Mouse (Mus musculus) kidney, postnatal 0 days (tissue): ENCODE results near the gene Arhgap19. TPM values are rescaled to one million over a fixed set of nuclear protein-coding genes. Genes with fewer than 3 reads are reported as not detected.

Experiments used
- ATAC-seq: fragments of 200-750 bp; cut with Nextera tagmentation; replicated peaks from 2 replicates; pipeline ENCODE4 v1.8.0; 2017; ENCODE audit warnings: low read depth, moderate number of reproducible peaks, moderate TSS enrichment, moderate library complexity; ENCODE audit not compliant: low FRiP score
- DNase-seq: peaks from one replicate; pipeline ENCODE4 v3.0.0-alpha.2; 2016; ENCODE audit warnings: low spot score
- H3K27ac ChIP-seq: fragments of 300-500 bp; sonication (generic); 2 replicates; pipeline ENCODE4 v1.5.1; 2014; ENCODE audit warnings: mild to moderate bottlenecking
- H3K27me3 ChIP-seq: fragments of 300-500 bp; sonication (generic); 2 replicates; pipeline ENCODE4 v1.6.1; 2014; ENCODE audit warnings: low read length, mixed read lengths; ENCODE audit not compliant: insufficient read depth
- H3K36me3 ChIP-seq: fragments of 300-500 bp; sonication (generic); 2 replicates; pipeline ENCODE4 v1.6.1; 2014; ENCODE audit warnings: low read length, mixed read lengths; ENCODE audit not compliant: insufficient read depth
- H3K4me1 ChIP-seq: fragments of 300-500 bp; sonication (generic); replicated peaks from 2 replicates; pipeline ENCODE4 v1.6.1; 2014; ENCODE audit warnings: antibody characterized with exemption, low read length, mixed read lengths; ENCODE audit not compliant: insufficient read depth
- H3K4me2 ChIP-seq: fragments of 300-500 bp; sonication (generic); 2 replicates; pipeline ENCODE4 v1.6.1; 2014; ENCODE audit warnings: mild to moderate bottlenecking, low read length, moderate library complexity, mixed read lengths
- H3K4me3 ChIP-seq: fragments of 300-500 bp; sonication (generic); replicated peaks from 2 replicates; pipeline ENCODE4 v1.5.1; 2014; ENCODE audit warnings: low read depth, low read length
- H3K9ac ChIP-seq: fragments of 300-500 bp; sonication (generic); 2 replicates; pipeline ENCODE4 v1.6.1; 2014; ENCODE audit warnings: low read depth, low read length
- H3K9me3 ChIP-seq: fragments of 300-500 bp; sonication (generic); replicated peaks from 2 replicates; pipeline ENCODE4 v1.6.1; 2016; ENCODE audit warnings: low read length, inconsistent platforms, mixed read lengths
- CTCF ChIP-seq: IDR thresholded peaks from 2 replicates; pipeline ENCODE4 v1.5.1; 2016; ENCODE audit warnings: antibody characterized with exemption, low read depth, mild to moderate bottlenecking, moderate library complexity
- WGBS: fragments of 180-500 bp; shearing (Covaris S2); extraction: QIAGEN DNeasy Blood & Tissue Kit; methylation state at CpG from one replicate; pipeline ENCODE4 v1.1.7; 2014; 5-methylcytosine and 5-hydroxymethylcytosine counted together
- polyA plus RNA-seq: library from polyadenylated mRNA; unstranded; fragments of >200 nt; fragmentation: Nextera tagmentation; extraction: Ambion mirVana; gene quantifications from 2 replicates; pipeline ENCODE4 v1.2.1, GENCODE M21; 2015

Arhgap19 gene
- polyA plus RNA-seq, 1 experiment from 2014 or later = 9.5 TPM

- Histone ChIP-seq H3K9ac (no peak overlapping the region), H3K36me3 (no peaks in the 10 kb centered on the region), H3K4me3 (no peak overlapping the region), H3K27me3 (no peaks in the 10 kb centered on the region), H3K4me2 (no peak overlapping the region), H3K9me3 (no peaks in the 10 kb centered on the region), H3K27ac (no peak overlapping the region), H3K4me1 (no peaks in the 10 kb centered on the region)
- DNase-seq (no peak), ATAC-seq (no peak)
- no peak for TF ChIP-seq CTCF
- WGBS = 94% methylated on average over 3 of the region's 3 CpGs
Observed at GRCm38 (mm10) chr19:41839685-41840084, 37.8 kb upstream of the Arhgap19 start.

DNA sequence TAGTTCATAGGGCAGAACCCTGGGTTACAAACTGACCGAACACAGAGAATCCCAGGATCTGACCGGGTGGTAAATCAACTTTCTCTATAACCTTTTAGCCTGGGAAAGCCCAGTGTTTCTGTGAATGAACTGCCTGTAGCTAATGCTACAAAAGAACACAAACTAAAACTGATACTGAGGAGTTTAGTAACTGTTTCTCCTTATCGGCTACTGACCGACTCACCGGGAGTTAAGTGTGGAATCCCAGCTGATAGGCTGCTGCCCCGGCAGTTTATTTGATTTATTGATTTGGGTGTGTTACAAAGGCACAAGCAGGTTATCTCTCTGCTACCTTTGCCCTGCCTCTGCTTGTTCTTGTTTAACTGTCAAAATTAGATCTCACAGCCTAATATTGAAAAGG, 37.0 kb upstream of the Arhgap19 start:
- H3K9me3 ChIP-seq = no peaks in the 10 kb centered on the region
- H3K36me3 ChIP-seq = no peaks in the 10 kb centered on the region
- TF ChIP-seq CTCF = no peak
- no peak overlapping the region for H3K4me2 ChIP-seq
- H3K27me3 ChIP-seq = no peaks in the 10 kb centered on the region
- H3K9ac ChIP-seq = no peak overlapping the region
- ATAC-seq (no peak), DNase-seq (no peak)
- WGBS = 34% methylated on average over 6 of the region's 6 CpGs
- H3K4me3 ChIP-seq = no peak overlapping the region
- no peak overlapping the region for H3K27ac ChIP-seq
- H3K4me1 ChIP-seq = no peaks in the 10 kb centered on the region

DNA sequence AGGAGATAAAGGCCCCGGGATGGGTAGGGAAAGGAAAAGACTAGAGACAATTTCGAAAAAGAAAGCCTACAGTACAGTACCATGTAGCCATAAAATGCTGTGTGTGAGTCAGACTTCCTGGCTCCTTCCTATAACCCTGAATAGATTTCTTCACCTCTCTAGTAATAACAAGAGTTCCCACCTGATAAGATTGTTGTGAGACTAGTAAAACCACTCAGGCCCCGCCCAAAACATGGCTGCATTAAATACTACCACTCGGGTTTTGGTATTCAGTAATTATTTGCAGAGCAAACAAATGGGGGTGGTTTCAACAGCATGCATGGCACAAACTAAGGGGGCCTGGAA, 36.0 kb upstream of the Arhgap19 start:
- Histone ChIP-seq H3K4me2 (no peak overlapping the region), H3K27ac (no peak overlapping the region)
- no peak for TF ChIP-seq CTCF

GRCm38 (mm10) chr19:41837194-41837916, 35.5 kb upstream of the Arhgap19 start:
- no peak for TF ChIP-seq CTCF
- Histone ChIP-seq H3K27ac (no peak overlapping the region), H3K4me3 (no peak overlapping the region), H3K4me1 (no peaks in the 10 kb centered on the region), H3K9me3 (no peaks in the 10 kb centered on the region), H3K9ac (no peak overlapping the region), H3K4me2 (no peak overlapping the region), H3K27me3 (no peaks in the 10 kb centered on the region), H3K36me3 (no peaks in the 10 kb centered on the region)
- no peak for ATAC-seq
- no peak for DNase-seq
- 61% methylated on average over 9 of the region's 9 CpGs for WGBS

More for the DNA sequence above, 36.0 kb upstream of the Arhgap19 start:
- H3K9ac ChIP-seq = no peak overlapping the region
- H3K9me3 ChIP-seq = no peaks in the 10 kb centered on the region
- no peak overlapping the region for H3K4me3 ChIP-seq
- ATAC-seq = no peak
- no peaks in the 10 kb centered on the region for H3K36me3 ChIP-seq
- H3K27me3 ChIP-seq = no peaks in the 10 kb centered on the region
- no peak for DNase-seq
- WGBS = 61% methylated on average over 4 of the region's 4 CpGs
- H3K4me1 ChIP-seq = no peaks in the 10 kb centered on the region

DNA sequence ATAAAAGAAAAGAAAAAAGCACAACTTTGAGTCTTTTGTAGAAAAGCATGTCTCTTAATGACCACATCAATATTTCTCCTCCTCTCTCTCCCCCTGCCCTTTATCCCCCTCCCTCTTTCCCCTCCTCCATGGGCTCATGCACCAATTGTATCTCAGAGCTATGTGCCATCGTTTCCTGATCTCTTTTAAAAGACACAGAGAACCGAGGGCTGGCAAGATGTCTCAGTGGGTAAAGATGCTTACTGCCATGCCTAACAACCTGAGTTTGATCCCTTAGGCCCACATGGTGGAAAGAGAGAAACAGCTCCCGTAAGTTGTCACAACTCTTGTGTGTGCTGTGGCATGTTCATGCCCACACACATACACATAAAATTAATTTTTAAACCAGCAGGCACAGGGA, 34.9 kb upstream of the Arhgap19 start:
- Histone ChIP-seq H3K27me3 (no peaks in the 10 kb centered on the region), H3K9ac (no peak overlapping the region), H3K4me3 (no peak overlapping the region), H3K36me3 (no peaks in the 10 kb centered on the region), H3K4me2 (no peak overlapping the region), H3K4me1 (0 out of 2 replicates have a peak, but pooled peaks cover 3% of the 10 kb centered on the region), H3K27ac (no peak overlapping the region), H3K9me3 (no peaks in the 10 kb centered on the region)
- TF ChIP-seq CTCF = no peak
- ATAC-seq = no peak
- no peak for DNase-seq
- WGBS = 51% methylated on average over 3 of the region's 3 CpGs

GRCm38 (mm10) chr19:41835816-41836215, 34.0 kb upstream of the Arhgap19 start:
- no peak overlapping the region for H3K9ac ChIP-seq
- H3K27me3 ChIP-seq = no peaks in the 10 kb centered on the region
- peaks cover 9% of the 10 kb centered on the region for H3K4me1 ChIP-seq
- DNase-seq = no peak
- no peaks in the 10 kb centered on the region for H3K9me3 ChIP-seq
- WGBS = 2% methylated on average over 6 of the region's 6 CpGs
- no peak for TF ChIP-seq CTCF
- 0 out of 2 replicates have a peak overlapping the region, but pooled peaks have one; percentile 7 for H3K4me3 ChIP-seq
- no peak overlapping the region for H3K27ac ChIP-seq
- H3K4me2 ChIP-seq = peak overlapping the region; percentile 36; the same call in 1 of the 2 replicates
- ATAC-seq = no peak
- H3K36me3 ChIP-seq = no peaks in the 10 kb centered on the region

DNA sequence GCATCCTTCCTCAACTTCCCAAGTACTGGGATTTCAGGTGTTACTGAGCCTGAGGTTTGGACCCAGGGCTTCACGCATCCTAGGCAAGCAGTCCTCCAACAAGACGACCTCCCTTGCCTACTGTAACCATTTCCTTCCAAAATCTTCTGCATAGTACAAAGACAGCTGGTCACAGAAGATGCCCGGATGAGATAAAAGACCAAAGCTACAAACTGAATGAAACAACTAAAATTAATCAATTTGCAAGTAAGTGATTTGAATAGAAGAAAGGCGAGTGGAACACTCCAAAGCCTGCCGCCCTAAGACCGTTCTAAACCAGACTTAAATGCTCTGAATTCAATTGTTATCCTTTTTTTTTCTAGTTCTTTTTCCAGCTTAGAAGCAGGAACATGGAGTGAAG, 33.6 kb upstream of the Arhgap19 start:
- no peaks in the 10 kb centered on the region for H3K9me3 ChIP-seq

More for the DNA sequence above, 33.6 kb upstream of the Arhgap19 start:
- 59% methylated on average over 6 of the region's 6 CpGs for WGBS
- no peak for TF ChIP-seq CTCF
- ATAC-seq (no peak), DNase-seq (no peak)
- H3K27me3 ChIP-seq = no peaks in the 10 kb centered on the region
- peaks cover 10% of the 10 kb centered on the region for H3K4me1 ChIP-seq
- no peak overlapping the region for H3K9ac ChIP-seq
- H3K4me2 ChIP-seq = no peak overlapping the region; the same call in 1 of the 2 replicates
- H3K36me3 ChIP-seq = no peaks in the 10 kb centered on the region
- H3K27ac ChIP-seq = no peak overlapping the region
- H3K4me3 ChIP-seq = no peak overlapping the region
